Mouse (Mus musculus): ENCODE data around the gene Olfr545. TPM values are rescaled to one million over a fixed set of nuclear protein-coding genes. Genes with fewer than 3 reads are reported as not detected.

Gene Olfr545
- polyA plus RNA-seq (2015; fragmentation: Nextera tagmentation; extraction: Ambion mirVana), result not detected in 2 replicates

DNA sequence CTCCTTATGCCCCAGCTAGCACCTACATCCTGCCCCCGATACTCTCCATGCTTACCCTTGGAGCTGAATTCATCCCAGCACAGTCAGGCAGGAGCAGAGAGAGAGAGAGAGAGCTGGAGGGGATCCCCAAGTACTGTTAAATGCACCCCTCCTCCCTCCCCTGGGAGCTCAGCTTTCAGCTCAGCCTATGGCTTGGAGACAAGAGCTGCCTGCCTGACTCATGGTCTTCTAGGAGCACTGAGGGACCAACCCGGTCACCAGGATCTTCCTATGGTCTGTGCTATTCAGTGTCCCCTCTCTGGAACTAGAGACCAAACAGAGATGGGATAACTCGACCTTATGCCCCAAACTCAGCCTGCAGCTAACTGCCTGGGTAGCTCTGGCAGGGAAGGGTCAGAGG lies at the start of gene Olfr545:
Gene Olfr545 (minus strand): TSS at position 101 of the 400 bp plus-strand sequence.
- no peak within 1 kb of the TSS for H3K4me2 ChIP-seq
- WGBS (ENCODE audit: insufficient replicate concordance), result 58% methylated on average over 3 of the region's 3 CpGs
- no peaks in the 10 kb centered on the region for H3K36me3 ChIP-seq (replicated peaks)
- no peak for ATAC-seq (ENCODE audit: insufficient read depth)
- no peak within 1 kb of the TSS for H3K9ac ChIP-seq
- no peaks in the 10 kb centered on the region for H3K27me3 ChIP-seq
- H3K27ac ChIP-seq (replicated peaks), result no peak within 1 kb of the TSS
- H3K9me3 ChIP-seq (replicated peaks), result no peaks in the 10 kb centered on the region
- no peak within 1 kb of the TSS for H3K4me3 ChIP-seq (replicated peaks)
- no peaks in the 10 kb centered on the region for H3K4me1 ChIP-seq (replicated peaks)

- Histone ChIP-seq H3K4me3 (replicated peaks) (no peak overlapping the region), H3K9me3 (replicated peaks) (no peaks in the 10 kb centered on the region), H3K27me3 (no peaks in the 10 kb centered on the region), H3K4me1 (replicated peaks) (no peaks in the 10 kb centered on the region), H3K27ac (replicated peaks) (no peak overlapping the region), H3K4me2 (no peak overlapping the region), H3K9ac (no peak overlapping the region), H3K36me3 (replicated peaks) (no peaks in the 10 kb centered on the region)
- 27% methylated on average over 3 of the region's 3 CpGs for WGBS (ENCODE audit: insufficient replicate concordance)
- no peak for ATAC-seq (ENCODE audit: insufficient read depth)
Observed at GRCm38 (mm10) chr7:102541251-102541650, 41.9 kb upstream of the Olfr545 start.

DNA sequence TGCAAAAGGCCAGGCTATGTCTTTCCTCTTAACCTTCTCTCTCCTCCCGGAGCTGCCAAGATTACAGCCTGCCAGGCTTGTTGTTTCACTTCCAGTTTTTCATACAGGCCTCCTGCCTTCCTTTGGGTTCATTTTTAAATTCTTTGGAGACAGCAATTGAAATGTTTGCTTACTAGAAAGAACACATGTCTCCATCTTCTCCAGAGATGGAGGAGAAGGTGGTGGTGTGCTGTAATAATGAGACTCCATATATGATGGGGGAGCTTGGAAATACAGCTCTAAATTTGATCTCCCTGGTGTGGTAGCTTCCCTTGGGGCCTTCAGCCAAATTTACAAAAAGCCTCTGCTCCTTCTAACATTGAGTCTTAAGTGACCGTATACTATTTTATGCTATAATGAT lies 41.2 kb upstream of the Olfr545 start, which contains the start of gene Olfr548-ps1:
Gene Olfr548-ps1 (plus strand): TSS at position 301 of the 400 bp plus-strand sequence.
- Histone ChIP-seq H3K36me3 (replicated peaks) (no peaks in the 10 kb centered on the region), H3K4me1 (replicated peaks) (no peaks in the 10 kb centered on the region), H3K4me3 (replicated peaks) (no peak within 1 kb of the TSS), H3K9me3 (replicated peaks) (no peaks in the 10 kb centered on the region), H3K27ac (replicated peaks) (no peak within 1 kb of the TSS), H3K9ac (no peak within 1 kb of the TSS), H3K27me3 (no peaks in the 10 kb centered on the region), H3K4me2 (no peak within 1 kb of the TSS)
- ATAC-seq (ENCODE audit: insufficient read depth), result no peak
- 57% methylated on average over 2 of the region's 2 CpGs for WGBS (ENCODE audit: insufficient replicate concordance)

DNA sequence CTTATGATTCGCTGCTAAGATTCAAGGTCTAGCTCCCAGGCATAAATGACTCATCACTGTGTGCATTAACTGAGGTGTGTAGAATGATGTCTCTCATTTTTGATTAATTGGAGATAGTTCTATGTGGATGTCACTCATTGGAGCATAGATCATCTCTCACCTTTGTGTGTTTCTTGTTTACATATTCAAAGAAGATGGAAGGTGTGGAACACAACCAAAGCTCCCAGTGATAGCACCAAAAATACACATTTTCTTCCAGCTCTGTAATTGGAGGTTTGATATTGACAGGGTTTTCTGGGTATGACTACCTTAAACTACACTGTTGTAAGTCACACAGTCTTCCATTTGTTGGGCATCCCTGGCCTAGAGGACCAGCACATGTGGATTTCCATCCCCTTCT lies 35.1 kb upstream of the Olfr545 start, which contains the start of gene Olfr547:
Gene Olfr547 (plus strand): TSS at position 301 of the 400 bp plus-strand sequence.
- Histone ChIP-seq H3K27me3 (no peaks in the 10 kb centered on the region), H3K36me3 (replicated peaks) (no peaks in the 10 kb centered on the region), H3K9me3 (replicated peaks) (no peaks in the 10 kb centered on the region), H3K4me1 (replicated peaks) (no peaks in the 10 kb centered on the region), H3K4me2 (no peak within 1 kb of the TSS), H3K27ac (replicated peaks) (no peak within 1 kb of the TSS), H3K9ac (no peak within 1 kb of the TSS), H3K4me3 (replicated peaks) (no peak within 1 kb of the TSS)
- 36% methylated on average over 1 of the region's 1 CpGs for WGBS (ENCODE audit: insufficient replicate concordance)
- no peak for ATAC-seq (ENCODE audit: insufficient read depth)

- Histone ChIP-seq H3K9ac (no peak overlapping the region), H3K36me3 (replicated peaks) (no peaks in the 10 kb centered on the region), H3K27ac (replicated peaks) (no peak overlapping the region), H3K4me1 (replicated peaks) (no peaks in the 10 kb centered on the region), H3K4me3 (replicated peaks) (no peak overlapping the region), H3K4me2 (no peak overlapping the region), H3K9me3 (replicated peaks) (no peaks in the 10 kb centered on the region), H3K27me3 (no peaks in the 10 kb centered on the region)
- no peak for ATAC-seq (ENCODE audit: insufficient read depth)
- WGBS (ENCODE audit: insufficient replicate concordance), result 52% methylated on average over 1 of the region's 1 CpGs
Observed at GRCm38 (mm10) chr7:102529052-102529451, 29.7 kb upstream of the Olfr545 start.

DNA sequence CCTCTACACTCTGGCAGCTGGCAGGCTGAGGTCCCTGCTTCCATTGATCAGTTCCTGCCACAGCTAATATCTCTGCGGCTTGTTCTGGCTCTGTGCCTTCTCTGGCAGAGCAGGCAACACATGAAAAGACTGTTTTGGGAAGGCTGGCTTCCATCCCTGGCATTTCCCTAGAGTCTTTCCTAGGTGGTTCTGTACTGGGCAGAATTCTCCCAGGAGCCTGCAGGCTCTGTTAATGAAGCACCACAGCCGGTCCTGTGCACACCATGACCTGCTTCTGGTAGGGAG lies 17.6 kb upstream of the Olfr545 start:
- Histone ChIP-seq H3K36me3 (replicated peaks) (no peaks in the 10 kb centered on the region), H3K4me1 (replicated peaks) (peaks cover 5% of the 10 kb centered on the region), H3K9me3 (replicated peaks) (no peaks in the 10 kb centered on the region), H3K4me3 (replicated peaks) (no peak overlapping the region), H3K4me2 (no peak overlapping the region), H3K9ac (no peak overlapping the region), H3K27ac (replicated peaks) (no peak overlapping the region), H3K27me3 (peaks cover 19% of the 10 kb centered on the region)
- 40% methylated on average over 2 of the region's 2 CpGs for WGBS (ENCODE audit: insufficient replicate concordance)
- ATAC-seq (ENCODE audit: insufficient read depth), result no peak

GRCm38 (mm10) chr7:102516261-102517050 lies 17.1 kb upstream of the Olfr545 start:
- Histone ChIP-seq H3K4me3 (replicated peaks) (no peak overlapping the region), H3K4me2 (no peak overlapping the region), H3K36me3 (replicated peaks) (no peaks in the 10 kb centered on the region), H3K9ac (no peak overlapping the region), H3K9me3 (replicated peaks) (no peaks in the 10 kb centered on the region), H3K27ac (replicated peaks) (no peak overlapping the region), H3K4me1 (replicated peaks) (peaks cover 5% of the 10 kb centered on the region), H3K27me3 (peaks cover 24% of the 10 kb centered on the region)
- WGBS (ENCODE audit: insufficient replicate concordance), result 51% methylated on average over 10 of the region's 10 CpGs
- no peak for ATAC-seq (ENCODE audit: insufficient read depth)

- ATAC-seq (ENCODE audit: insufficient read depth), result no peak
- Histone ChIP-seq H3K4me3 (replicated peaks) (no peak overlapping the region), H3K9ac (no peak overlapping the region), H3K27me3 (peaks cover 28% of the 10 kb centered on the region), H3K9me3 (replicated peaks) (no peaks in the 10 kb centered on the region), H3K4me1 (replicated peaks) (peaks cover 5% of the 10 kb centered on the region), H3K4me2 (no peak overlapping the region), H3K36me3 (replicated peaks) (no peaks in the 10 kb centered on the region), H3K27ac (replicated peaks) (no peak overlapping the region)
- WGBS (ENCODE audit: insufficient replicate concordance), result 10% methylated on average over 4 of the region's 4 CpGs
Observed at GRCm38 (mm10) chr7:102514144-102514543, 14.8 kb upstream of the Olfr545 start.

GRCm38 (mm10) chr7:102512814-102513435 lies 13.6 kb upstream of the Olfr545 start:
- Histone ChIP-seq H3K4me2 (peak overlapping the region; percentile 80), H3K9ac (peak overlapping the region; percentile 6; the same call in 1 of the 2 replicates), H3K27ac (replicated peaks) (no peak overlapping the region), H3K4me3 (replicated peaks) (peak overlapping the region; percentile 50), H3K27me3 (peaks cover 28% of the 10 kb centered on the region), H3K4me1 (replicated peaks) (peaks cover 5% of the 10 kb centered on the region), H3K9me3 (replicated peaks) (no peaks in the 10 kb centered on the region), H3K36me3 (replicated peaks) (no peaks in the 10 kb centered on the region)
- WGBS (ENCODE audit: insufficient replicate concordance), result 2% methylated on average over 54 of the region's 54 CpGs
- peak; percentile 76 for ATAC-seq (ENCODE audit: insufficient read depth)

DNA sequence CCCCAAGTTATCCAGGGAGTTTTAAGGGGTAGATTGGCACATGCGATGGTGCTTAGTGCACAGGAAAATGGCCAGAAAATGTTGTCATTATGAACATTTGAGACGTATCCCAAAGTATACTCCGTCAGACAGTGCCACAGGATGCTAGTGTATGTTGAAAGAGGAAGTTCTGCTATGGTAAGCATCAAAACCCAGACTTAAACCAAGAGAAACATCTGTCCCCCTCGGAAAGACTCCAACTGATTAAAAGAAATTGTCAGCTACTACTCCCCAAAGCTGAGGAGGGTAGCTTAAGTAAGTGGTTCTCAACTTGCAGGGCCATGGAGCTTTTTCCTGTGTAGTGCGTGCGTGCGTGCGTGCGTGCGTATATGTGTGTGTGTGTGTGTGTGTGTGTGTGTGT lies 12.6 kb upstream of the Olfr545 start:
- Histone ChIP-seq H3K27ac (replicated peaks) (no peak overlapping the region), H3K4me1 (replicated peaks) (peaks cover 5% of the 10 kb centered on the region), H3K4me3 (replicated peaks) (no peak overlapping the region), H3K9me3 (replicated peaks) (no peaks in the 10 kb centered on the region), H3K4me2 (no peak overlapping the region), H3K9ac (no peak overlapping the region), H3K27me3 (peaks cover 28% of the 10 kb centered on the region), H3K36me3 (replicated peaks) (no peaks in the 10 kb centered on the region)
- 64% methylated on average over 10 of the region's 10 CpGs for WGBS (ENCODE audit: insufficient replicate concordance)
- no peak for ATAC-seq (ENCODE audit: insufficient read depth)

DNA sequence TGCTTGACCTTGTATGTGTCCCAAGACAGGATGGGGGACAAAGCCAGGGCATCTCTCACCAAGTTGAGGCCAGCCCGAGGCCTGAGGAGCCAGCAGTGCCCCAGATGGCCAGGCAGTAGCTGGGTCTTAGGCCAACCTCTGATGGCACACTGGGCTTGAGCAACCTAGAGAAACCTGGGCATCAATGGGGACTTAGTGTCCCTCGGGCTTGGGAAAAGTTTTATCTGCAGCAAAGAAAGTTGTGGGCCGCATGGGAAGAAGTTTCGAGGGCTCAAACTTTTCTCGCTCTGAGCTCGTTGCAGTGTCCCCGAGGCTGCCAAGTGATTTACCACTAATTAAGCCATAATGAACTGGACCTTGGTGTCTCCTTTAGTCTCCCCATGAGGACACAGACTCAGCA lies 10.4 kb upstream of the Olfr545 start:
- Histone ChIP-seq H3K36me3 (replicated peaks) (no peaks in the 10 kb centered on the region), H3K27ac (replicated peaks) (no peak overlapping the region), H3K4me1 (replicated peaks) (peaks cover 5% of the 10 kb centered on the region), H3K9me3 (replicated peaks) (no peaks in the 10 kb centered on the region), H3K27me3 (peaks cover 28% of the 10 kb centered on the region), H3K4me3 (replicated peaks) (no peak overlapping the region), H3K9ac (no peak overlapping the region), H3K4me2 (no peak overlapping the region)
- 59% methylated on average over 7 of the region's 7 CpGs for WGBS (ENCODE audit: insufficient replicate concordance)
- ATAC-seq (ENCODE audit: insufficient read depth), result no peak
